Mouse (Mus musculus) testis, adult 2 months (tissue): ENCODE measurements at regions not wholly inside any gene's neighbourhood (a gene's known extent, or its start where the extent isn't known, plus 50 kb on each side); places are given as distances from the start of the nearest gene placed in this dataset.

ENCODE experiments used
- H3K27ac ChIP-seq: fragments of 200-500 bp; 2 replicates; pipeline ENCODE4 v1.5.1; 2012; ENCODE audit warnings: low read depth, low read length; ENCODE audit not compliant: control insufficient read depth, insufficient read depth
- H3K27me3 ChIP-seq: fragments of 200-500 bp; 2 replicates; pipeline ENCODE4 v1.6.1; 2012; ENCODE audit warnings: mild to moderate bottlenecking, low read length, moderate library complexity; ENCODE audit not compliant: control insufficient read depth, insufficient read depth
- H3K36me3 ChIP-seq: fragments of 200-500 bp; 2 replicates; pipeline ENCODE4 v1.6.1; 2012; ENCODE audit warnings: mild to moderate bottlenecking, low read length; ENCODE audit not compliant: control insufficient read depth, insufficient read depth
- H3K4me1 ChIP-seq: fragments of 200-500 bp; 2 replicates; pipeline ENCODE4 v1.6.1; 2012; ENCODE audit warnings: low read length; ENCODE audit not compliant: control insufficient read depth, insufficient read depth
- H3K4me3 ChIP-seq: fragments of 200-500 bp; 2 replicates; pipeline ENCODE4 v1.5.1; 2012; ENCODE audit warnings: low read depth, mild to moderate bottlenecking, low read length, moderate library complexity, mixed read lengths; ENCODE audit not compliant: control insufficient read depth
- CTCF ChIP-seq: fragments of 200-500 bp; IDR thresholded peaks from 2 replicates; pipeline ENCODE4 v1.5.1; 2012; ENCODE audit warnings: low read depth, mild to moderate bottlenecking, inconsistent platforms, low read length, moderate library complexity; ENCODE audit not compliant: control insufficient read depth, insufficient read depth, insufficient replicate concordance
- POLR2A ChIP-seq: fragments of 200-500 bp; IDR thresholded peaks from 2 replicates; pipeline ENCODE4 v1.6.1; 2012; ENCODE audit warnings: low read depth, mild to moderate bottlenecking, inconsistent platforms, low read length, moderate library complexity; ENCODE audit not compliant: control insufficient read depth

GRCm38 (mm10) chr6:35458250-35458649, 81.4 kb downstream of the Mtpn start:
- no peaks in the 10 kb centered on the region for H3K36me3 ChIP-seq
- TF ChIP-seq CTCF = no peak
- no peak for TF ChIP-seq POLR2A
- no peak overlapping the region for H3K27ac ChIP-seq
- H3K27me3 ChIP-seq = no peaks in the 10 kb centered on the region
- no peak overlapping the region for H3K4me3 ChIP-seq
- no peaks in the 10 kb centered on the region for H3K4me1 ChIP-seq

DNA sequence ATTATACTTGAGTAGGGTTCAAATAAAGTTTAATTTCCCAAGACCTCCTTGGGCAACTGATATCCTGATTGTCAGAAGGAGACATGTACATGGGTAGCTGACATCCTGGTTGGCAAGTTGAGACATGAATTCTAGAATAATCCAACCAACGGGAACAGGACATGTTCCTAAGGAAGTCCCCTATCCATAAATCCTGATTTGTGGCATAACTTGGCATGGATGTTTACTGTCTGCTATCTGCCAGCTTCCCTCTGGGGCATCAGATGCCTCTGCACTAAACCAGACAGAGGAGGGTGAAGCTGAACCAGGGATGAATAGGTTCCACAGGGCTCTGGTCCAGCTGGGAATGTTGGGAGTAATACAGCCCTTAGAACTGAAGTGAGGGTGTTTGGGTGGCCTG, 94.7 kb downstream of the Mtpn start:
- Histone ChIP-seq H3K36me3 (no peaks in the 10 kb centered on the region), H3K4me1 (no peaks in the 10 kb centered on the region), H3K4me3 (no peak overlapping the region), H3K27me3 (no peaks in the 10 kb centered on the region), H3K27ac (no peak overlapping the region)
- TF ChIP-seq POLR2A (no peak), CTCF (no peak)

- Histone ChIP-seq H3K4me1 (no peaks in the 10 kb centered on the region), H3K27ac (no peak overlapping the region), H3K36me3 (no peaks in the 10 kb centered on the region), H3K4me3 (no peak overlapping the region), H3K27me3 (no peaks in the 10 kb centered on the region)
- TF ChIP-seq POLR2A = no peak
- no peak for TF ChIP-seq CTCF
These were observed 100.4 kb upstream of the Fam180a start for GRCm38 (mm10) chr6:35426301-35426700.

DNA sequence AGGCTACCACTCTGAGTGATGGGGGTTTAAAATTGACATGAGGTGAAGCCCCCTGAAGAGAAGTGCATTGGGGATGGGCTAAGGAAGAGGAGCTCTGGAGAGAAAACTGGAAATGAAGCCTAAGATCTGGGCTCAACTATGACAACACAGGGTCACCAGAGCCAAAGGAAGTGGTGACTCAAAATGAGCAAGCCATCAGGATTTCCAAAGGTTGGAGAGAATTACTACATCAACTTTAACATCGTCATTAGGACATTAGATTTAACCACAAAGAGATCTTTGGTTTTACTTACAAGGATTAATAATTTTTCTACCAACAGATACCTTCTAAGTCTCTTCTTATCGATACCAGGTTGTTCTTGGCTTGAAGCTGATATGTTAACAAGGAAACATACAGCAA, 98.6 kb upstream of the Fam180a start:
- H3K4me1 ChIP-seq = no peaks in the 10 kb centered on the region
- H3K4me3 ChIP-seq = no peak overlapping the region
- H3K36me3 ChIP-seq = no peaks in the 10 kb centered on the region
- no peaks in the 10 kb centered on the region for H3K27me3 ChIP-seq
- TF ChIP-seq POLR2A (no peak), CTCF (no peak)
- H3K27ac ChIP-seq = no peak overlapping the region

GRCm38 (mm10) chr6:35420924-35421323, 95.0 kb upstream of the Fam180a start:
- Histone ChIP-seq H3K27ac (0 out of 2 replicates have a peak overlapping the region, but pooled peaks have one; percentile 27), H3K4me3 (no peak overlapping the region), H3K27me3 (no peaks in the 10 kb centered on the region), H3K36me3 (no peaks in the 10 kb centered on the region), H3K4me1 (no peaks in the 10 kb centered on the region)
- no peak for TF ChIP-seq POLR2A
- TF ChIP-seq CTCF = no peak

DNA sequence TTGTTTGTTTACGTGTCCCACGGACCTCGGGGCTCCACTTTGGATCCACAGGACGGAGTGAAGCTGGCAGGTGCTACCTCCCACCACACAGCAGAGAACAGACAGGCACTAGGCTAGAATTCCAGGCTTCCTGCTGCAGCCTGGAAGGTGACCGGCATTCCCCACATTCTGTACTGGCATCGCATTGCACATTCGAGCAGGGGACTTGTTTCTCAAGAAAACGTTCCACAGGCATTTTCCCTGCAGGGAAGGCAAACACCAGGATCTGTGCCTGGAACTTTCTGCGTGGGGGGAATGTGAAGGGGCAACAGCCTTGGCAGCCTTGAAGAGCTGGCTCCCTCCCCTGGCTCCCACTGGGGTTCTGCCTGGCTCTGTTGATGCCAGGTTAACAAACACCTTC, 79.1 kb upstream of the Fam180a start:
- Histone ChIP-seq H3K27ac (peak overlapping the region; percentile 63), H3K4me3 (no peak overlapping the region), H3K4me1 (peaks cover 5% of the 10 kb centered on the region), H3K27me3 (no peaks in the 10 kb centered on the region), H3K36me3 (no peaks in the 10 kb centered on the region)
- TF ChIP-seq CTCF (no peak), POLR2A (no peak)

GRCm38 (mm10) chr6:35403341-35403910, 77.5 kb upstream of the Fam180a start:
- H3K36me3 ChIP-seq = no peaks in the 10 kb centered on the region
- H3K27ac ChIP-seq = peak overlapping the region; percentile 61
- H3K4me1 ChIP-seq = peaks cover 5% of the 10 kb centered on the region
- no peak overlapping the region for H3K4me3 ChIP-seq
- TF ChIP-seq POLR2A (no peak), CTCF (no peak)
- H3K27me3 ChIP-seq = no peaks in the 10 kb centered on the region

- Histone ChIP-seq H3K27ac (no peak overlapping the region), H3K36me3 (no peaks in the 10 kb centered on the region), H3K4me1 (no peaks in the 10 kb centered on the region), H3K27me3 (no peaks in the 10 kb centered on the region), H3K4me3 (no peak overlapping the region)
- TF ChIP-seq POLR2A = no peak
- no peak for TF ChIP-seq CTCF
These were observed 69.8 kb upstream of the Fam180a start for GRCm38 (mm10) chr6:35395726-35396125.
